Mouse (Mus musculus) heart, adult 2 months (tissue): Measurements from ENCODE around the gene Pramel4. TPM values are rescaled to one million over a fixed set of nuclear protein-coding genes. Genes with fewer than 3 reads are reported as not detected.
"Not testable (repeated sequence)": the region's sequence is repeated elsewhere in the genome, so short reads cannot be mapped to it uniquely, and the experiment has no call there.

Source experiments
- DNase-seq, 2 experiments: peaks; one replicate each; pipeline ENCODE4 v3.0.0; 2021
- H3K27ac ChIP-seq: fragments of 200-600 bp; 2 replicates; pipeline ENCODE4 v1.8.1; 2022
- H3K27me3 ChIP-seq: fragments of 200-500 bp; 2 replicates; pipeline ENCODE4 v1.6.1; 2012; ENCODE audit warnings: mild to moderate bottlenecking, low read length, inconsistent platforms, mixed read lengths; ENCODE audit not compliant: control insufficient read depth, insufficient read depth
- H3K36me3 ChIP-seq: fragments of 200-500 bp; 2 replicates; pipeline ENCODE4 v1.6.1; 2012; ENCODE audit warnings: low read length, inconsistent platforms; ENCODE audit not compliant: control insufficient read depth, insufficient read depth
- H3K4me1 ChIP-seq: fragments of 200-500 bp; 2 replicates; pipeline ENCODE4 v1.6.1; 2011; ENCODE audit warnings: low read length; ENCODE audit not compliant: control insufficient read depth, insufficient read depth
- H3K4me3 ChIP-seq: fragments of 200-600 bp; 2 replicates; pipeline ENCODE4 v1.8.1; 2022
- H3K79me2 ChIP-seq: fragments of 200-500 bp; replicated peaks from 2 replicates; pipeline ENCODE4 v1.6.1; 2012; ENCODE audit warnings: mild to moderate bottlenecking, inconsistent platforms, low read length, moderate library complexity, mixed read lengths; ENCODE audit not compliant: control insufficient read depth, insufficient read depth
- H3K9ac ChIP-seq: fragments of 200-500 bp; 2 replicates; pipeline ENCODE4 v1.6.1; 2012; ENCODE audit warnings: low read depth, mild to moderate bottlenecking, control low read depth, inconsistent platforms, low read length, mixed read lengths
- WGBS: fragments of 180-500 bp; shearing (Covaris S2); methylation state at CpG from one replicate; pipeline ENCODE4 v1.1.7; 2018; 5-methylcytosine and 5-hydroxymethylcytosine counted together
- intact Hi-C: fragments of 180-260 bp; cut with DNase I; formaldehyde crosslinking; loops from one replicate; pipeline ENCODE4 v1.15.1; 2025
- long read RNA-seq: library from polyadenylated mRNA; stranded (forward); transcript quantifications from one replicate; pipeline ENCODE4 v2.0.0, GENCODE M21; 2021
- polyA plus RNA-seq: library from polyadenylated mRNA; depleted of rRNA; stranded (reverse); fragments of >200 nt; gene quantifications from 2 replicates; pipeline ENCODE4 v1.2.3, GENCODE M21; 2012; rRNA removed
- total RNA-seq, 2 experiments: library from RNA; stranded (reverse); gene quantifications; 2 replicates each; pipeline ENCODE4 v1.2.3; 2021

Gene Pramel4
- total RNA-seq (not detected), polyA plus RNA-seq (not detected in 2 replicates)
- long read RNA-seq: 0 reads

GRCm38 (mm10) chr4:144058826-144059225, at the start of gene Pramel4:
Gene Pramel4, plus strand, starts transcription at chr4:144059126.
- H3K27ac ChIP-seq, intact Hi-C loops, H3K4me3 ChIP-seq, H3K36me3 ChIP-seq, H3K79me2 ChIP-seq, H3K27me3 ChIP-seq, H3K4me1 ChIP-seq, DNase-seq, H3K9ac ChIP-seq: not testable (repeated sequence)
- WGBS: 75% methylated on average over 3 of the region's 3 CpGs

GRCm38 (mm10) chr4:144106174-144106573, 47.2 kb downstream of the Pramel4 start, which contains the start of gene Gm13102:
Gene Gm13102, plus strand, starts transcription at chr4:144106474.
- H3K79me2 ChIP-seq, H3K27me3 ChIP-seq, H3K4me3 ChIP-seq, H3K9ac ChIP-seq, DNase-seq, H3K36me3 ChIP-seq, H3K27ac ChIP-seq, intact Hi-C loops, H3K4me1 ChIP-seq: not testable (repeated sequence)
- WGBS: 83% methylated on average over 1 of the region's 2 CpGs

Other genes with a start within 250 kb of the Pramel4 start
- not detected for gene Gm13084, start 243.0 kb upstream of the Pramel4 start, total RNA-seq
- not detected in 2 replicates for gene Gm13084, start 243.0 kb upstream of the Pramel4 start, polyA plus RNA-seq
- gene Gm13103, start 212.6 kb upstream of the Pramel4 start, total RNA-seq: not detected
- gene Gm13103, start 212.6 kb upstream of the Pramel4 start, polyA plus RNA-seq: not detected in 2 replicates
- gene Pramef6, start 158.7 kb upstream of the Pramel4 start, total RNA-seq: not detected
- gene Pramef6, start 158.7 kb upstream of the Pramel4 start, polyA plus RNA-seq: not detected in 2 replicates
- not detected for gene Pramef25, start 108.1 kb upstream of the Pramel4 start, total RNA-seq
- not detected in 2 replicates for gene Pramef25, start 108.1 kb upstream of the Pramel4 start, polyA plus RNA-seq
- not detected for gene Gm13101, start 92.2 kb upstream of the Pramel4 start, total RNA-seq
- not detected in 2 replicates for gene Gm13101, start 92.2 kb upstream of the Pramel4 start, polyA plus RNA-seq
- not detected for gene Pramef17, start 64.8 kb upstream of the Pramel4 start, total RNA-seq
- not detected in 2 replicates for gene Pramef17, start 64.8 kb upstream of the Pramel4 start, polyA plus RNA-seq
- gene Gm13102, start 47.3 kb downstream of the Pramel4 start, total RNA-seq: not detected
- not detected in 2 replicates for gene Gm13102, start 47.3 kb downstream of the Pramel4 start, polyA plus RNA-seq
- not detected for gene Oog3, start 103.5 kb downstream of the Pramel4 start, total RNA-seq
- not detected in 2 replicates for gene Oog3, start 103.5 kb downstream of the Pramel4 start, polyA plus RNA-seq
- not detected for gene Oog2, start 131.6 kb downstream of the Pramel4 start, total RNA-seq
- gene Oog2, start 131.6 kb downstream of the Pramel4 start, polyA plus RNA-seq: not detected in 2 replicates
- gene C87977, start 154.2 kb downstream of the Pramel4 start, total RNA-seq: not detected
- gene C87977, start 154.2 kb downstream of the Pramel4 start, polyA plus RNA-seq: not detected in 2 replicates
- not detected for gene Pramel5, start 221.4 kb downstream of the Pramel4 start, total RNA-seq
- not detected in 2 replicates for gene Pramel5, start 221.4 kb downstream of the Pramel4 start, polyA plus RNA-seq